Mouse (Mus musculus) thymus, adult 2 months (tissue): ENCODE measurements around the gene Rtl1. TPM values are rescaled to one million over a fixed set of nuclear protein-coding genes. Genes with fewer than 3 reads are reported as not detected.

Experiments used
- DNase-seq: peaks from one replicate; pipeline ENCODE4 v3.0.0; 2021
- H3K27ac ChIP-seq: fragments of 200-500 bp; 2 replicates; pipeline ENCODE4 v1.5.1; 2012; ENCODE audit warnings: low read length, control low read depth; ENCODE audit not compliant: control insufficient read depth, insufficient read depth
- H3K27me3 ChIP-seq: fragments of 200-500 bp; 2 replicates; pipeline ENCODE4 v1.6.1; 2012; ENCODE audit warnings: mild to moderate bottlenecking, low read length, moderate library complexity, mixed read lengths; ENCODE audit not compliant: control insufficient read depth, insufficient read depth
- H3K36me3 ChIP-seq: fragments of 200-500 bp; 2 replicates; pipeline ENCODE4 v1.6.1; 2012; ENCODE audit warnings: mild to moderate bottlenecking, low read length, moderate library complexity; ENCODE audit not compliant: control insufficient read depth, insufficient read depth
- H3K4me1 ChIP-seq: fragments of 200-500 bp; replicated peaks from 2 replicates; pipeline ENCODE4 v1.6.1; 2012; ENCODE audit warnings: low read length; ENCODE audit not compliant: control insufficient read depth, insufficient read depth
- H3K4me3 ChIP-seq: fragments of 200-500 bp; 2 replicates; pipeline ENCODE4 v1.5.1; 2012; ENCODE audit warnings: mild to moderate bottlenecking, low read length, control low read depth, moderate library complexity; ENCODE audit not compliant: control insufficient read depth, insufficient read depth
- CTCF ChIP-seq: fragments of 200-500 bp; IDR thresholded peaks from 2 replicates; pipeline ENCODE4 v1.5.1; 2012; ENCODE audit warnings: mild to moderate bottlenecking, control low read depth, low read length, moderate library complexity, borderline replicate concordance; ENCODE audit not compliant: control insufficient read depth, poor library complexity, insufficient read depth; ENCODE audit errors: extremely low read depth
- POLR2A ChIP-seq: fragments of 200-500 bp; IDR thresholded peaks from 2 replicates; pipeline ENCODE4 v1.6.1; 2012; ENCODE audit warnings: mild to moderate bottlenecking, low read length, control low read depth, moderate library complexity; ENCODE audit not compliant: control insufficient read depth, poor library complexity, insufficient read depth; ENCODE audit errors: extremely low read depth
- WGBS: fragments of 180-500 bp; shearing (Covaris S2); methylation state at CpG from one replicate; pipeline ENCODE4 v1.1.7; 2018; 5-methylcytosine and 5-hydroxymethylcytosine counted together
- polyA plus RNA-seq: library from polyadenylated mRNA; depleted of rRNA; stranded (reverse); fragments of >200 nt; gene quantifications from 2 replicates; pipeline ENCODE4 v1.2.3, GENCODE M21; 2012

Gene Rtl1
- polyA plus RNA-seq, 1 experiment, result 0.01 TPM

DNA sequence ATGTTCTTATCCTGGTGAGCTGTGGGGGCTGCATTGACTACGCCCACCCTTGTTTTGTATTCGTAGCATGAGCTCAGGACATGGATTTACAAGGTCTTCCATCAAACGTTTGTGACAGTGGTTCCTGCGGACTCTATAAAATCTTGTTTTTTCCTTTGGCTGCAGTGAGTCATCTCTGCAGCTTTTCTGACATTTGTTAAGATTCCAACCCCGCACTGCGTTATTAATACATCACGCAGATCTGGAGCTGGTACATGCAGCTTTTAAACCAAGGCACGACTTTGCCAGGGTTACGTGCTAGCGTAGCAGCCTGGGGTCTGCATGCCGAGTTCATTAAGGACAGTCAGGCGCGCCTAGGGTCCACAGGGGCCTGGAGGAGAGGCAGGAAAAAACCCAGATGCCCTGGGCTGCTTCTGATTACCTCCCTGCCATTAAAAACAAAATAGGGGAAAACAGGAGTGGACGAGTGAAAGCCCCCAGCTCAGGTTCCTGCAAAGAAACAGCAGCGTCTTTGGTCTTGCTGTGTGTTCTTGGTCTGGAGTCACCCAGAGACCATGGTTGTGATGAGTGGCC lies 44.2 kb downstream of the Rtl1 start:
- Histone ChIP-seq H3K4me1 (no peaks in the 10 kb centered on the region), H3K36me3 (no peaks in the 10 kb centered on the region), H3K4me3 (no peak overlapping the region), H3K27me3 (no peaks in the 10 kb centered on the region), H3K27ac (no peak overlapping the region)
- no peak for DNase-seq
- WGBS, result 87% methylated on average over 15 of the region's 15 CpGs
- TF ChIP-seq CTCF, result no peak
- no peak for TF ChIP-seq POLR2A

DNA sequence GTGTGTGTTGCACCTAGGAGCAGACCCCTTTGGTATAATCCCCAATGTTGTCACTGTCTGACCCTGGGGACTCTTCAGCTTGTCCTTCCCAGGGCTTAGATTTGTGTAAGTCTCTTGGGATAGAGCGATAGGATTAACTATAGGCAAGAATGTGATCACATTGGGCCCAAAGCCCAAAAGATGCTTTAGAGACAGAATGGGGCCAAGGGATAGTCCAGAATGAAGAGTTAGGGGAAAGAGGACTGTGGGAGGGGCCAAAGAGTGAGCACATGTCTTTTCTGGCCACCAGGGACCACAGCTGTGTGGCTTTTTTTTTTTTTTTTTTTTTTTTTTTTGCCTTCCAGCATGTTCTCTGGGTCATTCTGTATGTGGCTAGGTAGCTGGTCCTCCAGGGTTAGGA lies 46.6 kb downstream of the Rtl1 start:
- TF ChIP-seq POLR2A, result no peak
- TF ChIP-seq CTCF, result no peak

DNA sequence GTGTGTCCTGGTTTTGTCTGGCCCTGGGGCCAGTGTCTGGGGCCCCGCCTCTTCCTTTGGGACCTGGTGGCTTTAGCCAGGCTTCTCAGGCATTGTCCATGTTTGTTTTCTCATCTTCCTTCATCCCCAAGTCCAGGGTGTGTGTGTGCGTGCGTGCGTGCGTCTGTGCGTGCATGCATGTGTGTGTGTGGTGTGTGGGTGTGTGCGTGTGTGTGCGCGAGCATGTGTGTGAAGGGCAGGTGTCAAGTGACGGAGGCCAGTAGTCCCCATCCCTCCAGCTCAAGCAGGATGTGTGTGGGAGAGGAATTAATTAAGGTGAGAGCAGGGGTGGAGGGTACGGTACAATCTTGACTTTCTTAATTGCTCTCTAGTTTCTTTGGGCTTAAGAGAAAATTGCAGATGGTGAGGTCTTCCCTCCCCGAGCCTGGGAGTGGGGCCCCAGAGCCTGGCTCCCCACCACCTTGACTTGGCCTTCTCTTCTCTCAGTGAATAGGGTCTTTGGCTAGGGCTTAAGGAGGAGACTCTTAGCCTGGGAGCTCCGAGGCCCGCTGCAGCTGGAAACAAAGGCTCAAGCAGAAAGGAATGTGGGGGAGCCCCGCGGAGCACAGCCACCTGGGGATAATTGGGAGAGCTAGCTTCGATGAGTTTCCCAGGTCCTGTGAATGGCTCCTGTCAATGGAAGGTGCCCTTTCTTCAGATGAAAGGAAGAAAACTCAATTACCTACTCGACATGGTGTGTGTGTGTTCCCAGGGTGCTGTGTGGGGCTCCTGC lies 47.2 kb downstream of the Rtl1 start:
- H3K27ac ChIP-seq, result no peak overlapping the region
- no peak overlapping the region for H3K4me3 ChIP-seq
- DNase-seq, result no peak
- H3K36me3 ChIP-seq, result no peaks in the 10 kb centered on the region
- no peaks in the 10 kb centered on the region for H3K4me1 ChIP-seq
- 89% methylated on average over 18 of the region's 18 CpGs for WGBS
- TF ChIP-seq POLR2A (no peak), CTCF (no peak)
- no peaks in the 10 kb centered on the region for H3K27me3 ChIP-seq

More for the DNA sequence above, 46.6 kb downstream of the Rtl1 start:
- 96% methylated on average over 1 of the region's 1 CpGs for WGBS
- DNase-seq, result no peak
- no peaks in the 10 kb centered on the region for H3K27me3 ChIP-seq
- no peak overlapping the region for H3K27ac ChIP-seq
- H3K4me3 ChIP-seq, result no peak overlapping the region
- no peaks in the 10 kb centered on the region for H3K4me1 ChIP-seq
- H3K36me3 ChIP-seq, result no peaks in the 10 kb centered on the region

DNA sequence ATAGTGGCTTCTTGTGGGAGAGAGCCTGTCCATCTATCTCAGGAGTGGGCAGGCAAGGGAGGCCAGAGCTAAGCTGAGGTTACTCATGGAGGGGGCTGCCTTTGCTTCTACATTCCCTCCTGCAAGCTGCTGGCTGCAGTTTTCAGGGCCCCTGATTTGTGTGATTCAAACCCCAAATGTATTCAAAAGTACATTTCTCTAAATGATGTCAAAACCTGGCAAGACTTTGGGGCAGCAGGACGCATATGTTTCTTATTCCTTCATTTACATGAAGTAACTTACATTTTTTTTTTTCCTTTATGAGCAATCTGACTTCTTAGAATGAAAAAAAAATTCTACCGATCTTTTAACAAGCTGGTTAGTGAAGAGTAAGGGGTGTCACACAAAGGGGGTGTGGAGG lies 48.4 kb downstream of the Rtl1 start:
- TF ChIP-seq CTCF, result no peak
- TF ChIP-seq POLR2A, result no peak
- Histone ChIP-seq H3K27me3 (no peaks in the 10 kb centered on the region), H3K4me1 (no peaks in the 10 kb centered on the region), H3K27ac (no peak overlapping the region), H3K36me3 (no peaks in the 10 kb centered on the region), H3K4me3 (no peak overlapping the region)
- DNase-seq, result no peak
- 91% methylated on average over 2 of the region's 2 CpGs for WGBS

GRCm38 (mm10) chr12:109547085-109547484 lies 53.0 kb downstream of the Rtl1 start:
- Histone ChIP-seq H3K36me3 (no peaks in the 10 kb centered on the region), H3K4me3 (no peak overlapping the region), H3K4me1 (no peaks in the 10 kb centered on the region), H3K27me3 (no peaks in the 10 kb centered on the region), H3K27ac (no peak overlapping the region)
- 32% methylated on average over 2 of the region's 2 CpGs for WGBS
- DNase-seq, result no peak
- TF ChIP-seq POLR2A, result no peak
- TF ChIP-seq CTCF, result no peak

GRCm38 (mm10) chr12:109545875-109546732 lies 54.0 kb downstream of the Rtl1 start:
- Histone ChIP-seq H3K36me3 (no peaks in the 10 kb centered on the region), H3K27ac (no peak overlapping the region), H3K4me3 (no peak overlapping the region), H3K27me3 (no peaks in the 10 kb centered on the region), H3K4me1 (no peaks in the 10 kb centered on the region)
- TF ChIP-seq CTCF, result no peak
- TF ChIP-seq POLR2A, result no peak
- WGBS, result 84% methylated on average over 30 of the region's 30 CpGs
- no peak for DNase-seq
